Mouse (Mus musculus) heart, postnatal 0 days (tissue): ENCODE data around the gene Zeb2. TPM values are rescaled to one million over a fixed set of nuclear protein-coding genes. Genes with fewer than 3 reads are reported as not detected.

Source experiments
- ATAC-seq: fragments of 200-750 bp; cut with Nextera tagmentation; 2 replicates; pipeline ENCODE4 v1.8.0; 2017; ENCODE audit warnings: low read depth, moderate number of reproducible peaks, moderate library complexity; ENCODE audit not compliant: insufficient read depth
- DNase-seq: peaks from one replicate; pipeline ENCODE4 v3.0.0-alpha.2; 2016; ENCODE audit warnings: low spot score
- H3K27ac ChIP-seq: fragments of 300-500 bp; sonication (generic); 2 replicates; pipeline ENCODE4 v1.5.1; 2014; ENCODE audit warnings: low read depth, mild to moderate bottlenecking
- H3K27me3 ChIP-seq: fragments of 300-500 bp; sonication (generic); 2 replicates; pipeline ENCODE4 v1.6.1; 2014; ENCODE audit warnings: low read length, mixed read lengths; ENCODE audit not compliant: control insufficient read depth, insufficient read depth
- H3K36me3 ChIP-seq: fragments of 300-500 bp; sonication (generic); replicated peaks from 2 replicates; pipeline ENCODE4 v1.6.1; 2014; ENCODE audit warnings: low read length, mixed read lengths; ENCODE audit not compliant: control insufficient read depth, insufficient read depth
- H3K4me1 ChIP-seq: fragments of 300-500 bp; sonication (generic); 2 replicates; pipeline ENCODE4 v1.6.1; 2014; ENCODE audit warnings: antibody characterized with exemption; ENCODE audit not compliant: control insufficient read depth, insufficient read depth
- H3K4me2 ChIP-seq: fragments of 300-500 bp; sonication (generic); 2 replicates; pipeline ENCODE4 v1.6.1; 2014; ENCODE audit warnings: low read depth, mild to moderate bottlenecking, low read length, moderate library complexity
- H3K4me3 ChIP-seq: fragments of 300-500 bp; sonication (generic); 2 replicates; pipeline ENCODE4 v1.5.1; 2014; ENCODE audit warnings: low read depth, low read length
- H3K9ac ChIP-seq: fragments of 300-500 bp; sonication (generic); replicated peaks from 2 replicates; pipeline ENCODE4 v1.6.1; 2014; ENCODE audit warnings: low read depth, low read length, mixed read lengths
- H3K9me3 ChIP-seq: fragments of 300-500 bp; sonication (generic); replicated peaks from 2 replicates; pipeline ENCODE4 v1.6.1; 2016; ENCODE audit warnings: low read length; ENCODE audit not compliant: control insufficient read depth
- CTCF ChIP-seq: IDR thresholded peaks from 2 replicates; pipeline ENCODE4 v1.5.1; 2016; ENCODE audit warnings: antibody characterized with exemption, control low read depth, low read depth
- EP300 ChIP-seq: IDR thresholded peaks from 2 replicates; pipeline ENCODE4 v1.6.1; 2016; ENCODE audit warnings: antibody characterized with exemption, low read depth
- WGBS: fragments of 180-500 bp; shearing (Covaris S2); extraction: QIAGEN DNeasy Blood & Tissue Kit; methylation state at CpG from one replicate; pipeline ENCODE4 v1.1.7; 2014; 5-methylcytosine and 5-hydroxymethylcytosine counted together
- polyA plus RNA-seq: library from polyadenylated mRNA; unstranded; fragments of >200 nt; fragmentation: Nextera tagmentation; extraction: Ambion mirVana; gene quantifications from 2 replicates; pipeline ENCODE4 v1.2.1, GENCODE M21; 2015
- total RNA-seq: library from RNA; depleted of rRNA; stranded (reverse); fragments of >200 nt; gene quantifications from 2 replicates; pipeline ENCODE4 v1.2.3, GENCODE M21; 2014; ENCODE audit warnings: low replicate concordance

The Zeb2 gene
- total and polyA plus RNA-seq, 2 experiments from 2014 or later: 13.4 to 41.2 TPM

GRCm38 (mm10) chr2:45085653-45086052 is 31.5 kb downstream of the Zeb2 start:
- DNase-seq (no peak), ATAC-seq (no peak)
- peaks cover 7% of the 10 kb centered on the region; the same call in 1 of the 2 replicates for H3K36me3 ChIP-seq
- H3K9me3 ChIP-seq: no peaks in the 10 kb centered on the region
- no peak overlapping the region for H3K4me2 ChIP-seq
- H3K9ac ChIP-seq: no peak overlapping the region
- TF ChIP-seq EP300: no peak
- TF ChIP-seq CTCF: no peak
- no peak overlapping the region for H3K4me3 ChIP-seq
- H3K27me3 ChIP-seq: no peaks in the 10 kb centered on the region
- H3K4me1 ChIP-seq: peaks cover 13% of the 10 kb centered on the region
- no peak overlapping the region for H3K27ac ChIP-seq
- 85% methylated on average over 5 of the region's 5 CpGs for WGBS

GRCm38 (mm10) chr2:45083042-45083441 is 34.2 kb downstream of the Zeb2 start:
- ATAC-seq (no peak), DNase-seq (no peak)
- no peaks in the 10 kb centered on the region for H3K9me3 ChIP-seq
- H3K4me2 ChIP-seq: no peak overlapping the region
- peaks cover 3% of the 10 kb centered on the region; the same call in 1 of the 2 replicates for H3K4me1 ChIP-seq
- no peak for TF ChIP-seq CTCF
- no peak overlapping the region for H3K9ac ChIP-seq
- peaks cover 7% of the 10 kb centered on the region; the same call in 1 of the 2 replicates for H3K36me3 ChIP-seq
- no peak overlapping the region for H3K4me3 ChIP-seq
- H3K27ac ChIP-seq: no peak overlapping the region
- WGBS: 79% methylated on average over 10 of the region's 10 CpGs
- no peaks in the 10 kb centered on the region for H3K27me3 ChIP-seq

DNA sequence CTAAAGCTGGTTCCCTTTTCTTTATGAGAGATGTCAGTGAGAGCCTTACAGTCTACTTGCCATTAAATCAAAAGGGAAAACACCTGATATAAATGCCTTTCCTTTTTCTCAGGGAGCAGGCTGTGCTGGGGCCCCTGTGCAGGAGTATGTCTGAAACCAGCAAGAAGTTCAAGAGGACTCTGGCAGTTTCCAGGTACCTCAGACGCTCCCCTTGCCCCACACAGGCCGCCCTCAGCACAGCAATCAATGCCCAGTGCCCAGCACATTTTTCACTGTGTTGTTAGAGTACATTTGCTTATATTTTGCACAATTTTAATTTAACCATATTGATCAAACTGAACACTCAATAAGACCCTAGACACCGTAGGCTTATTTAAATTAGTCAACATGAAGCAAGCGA is 35.6 kb downstream of the Zeb2 start:
- Histone ChIP-seq H3K36me3 (peaks cover 12% of the 10 kb centered on the region; the same call in 1 of the 2 replicates), H3K4me1 (0 out of 2 replicates have a peak, but pooled peaks cover 3% of the 10 kb centered on the region), H3K4me3 (no peak overlapping the region), H3K9ac (no peak overlapping the region), H3K9me3 (no peaks in the 10 kb centered on the region), H3K27ac (no peak overlapping the region), H3K27me3 (no peaks in the 10 kb centered on the region), H3K4me2 (no peak overlapping the region)
- no peak for TF ChIP-seq EP300
- 86% methylated on average over 4 of the region's 4 CpGs for WGBS
- DNase-seq (no peak), ATAC-seq (no peak)

DNA sequence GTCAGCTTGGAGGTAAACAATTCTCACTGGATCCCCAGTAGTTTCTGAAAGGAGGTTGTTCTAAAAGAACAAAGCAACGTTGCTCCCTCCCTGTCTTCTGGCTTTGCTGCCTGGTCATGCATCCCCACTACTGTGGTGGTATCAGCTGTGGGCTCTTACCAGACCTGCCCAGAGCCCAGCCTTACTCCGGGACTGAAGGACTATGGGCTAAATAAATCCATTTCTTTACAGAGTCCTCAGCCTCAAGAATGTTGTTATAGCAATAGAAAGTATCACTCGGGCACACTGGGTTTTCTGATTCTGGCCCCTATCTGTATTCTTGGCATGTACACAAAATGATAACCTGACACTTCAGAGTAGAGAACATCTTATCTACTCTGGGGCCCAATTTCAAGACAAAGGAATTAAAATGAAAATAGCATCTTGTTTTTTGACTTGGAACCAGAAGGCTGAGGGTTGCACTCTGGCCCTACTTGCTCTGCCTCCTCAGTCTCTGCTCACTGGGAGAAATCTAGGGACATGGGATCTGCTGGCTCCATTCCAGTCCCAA is 39.2 kb downstream of the Zeb2 start:
- no peak for TF ChIP-seq EP300
- no peak for TF ChIP-seq CTCF
- no peak overlapping the region for H3K4me2 ChIP-seq
- no peak for ATAC-seq
- no peak overlapping the region for H3K4me3 ChIP-seq
- WGBS: 15% methylated on average over 3 of the region's 3 CpGs
- H3K27ac ChIP-seq: peak overlapping the region; percentile 22; the same call in 1 of the 2 replicates
- 0 out of 2 replicates have a peak, but pooled peaks cover 5% of the 10 kb centered on the region for H3K36me3 ChIP-seq
- H3K4me1 ChIP-seq: 0 out of 2 replicates have a peak, but pooled peaks cover 3% of the 10 kb centered on the region
- no peaks in the 10 kb centered on the region for H3K9me3 ChIP-seq
- DNase-seq: no peak
- no peak overlapping the region for H3K9ac ChIP-seq
- no peaks in the 10 kb centered on the region for H3K27me3 ChIP-seq

DNA sequence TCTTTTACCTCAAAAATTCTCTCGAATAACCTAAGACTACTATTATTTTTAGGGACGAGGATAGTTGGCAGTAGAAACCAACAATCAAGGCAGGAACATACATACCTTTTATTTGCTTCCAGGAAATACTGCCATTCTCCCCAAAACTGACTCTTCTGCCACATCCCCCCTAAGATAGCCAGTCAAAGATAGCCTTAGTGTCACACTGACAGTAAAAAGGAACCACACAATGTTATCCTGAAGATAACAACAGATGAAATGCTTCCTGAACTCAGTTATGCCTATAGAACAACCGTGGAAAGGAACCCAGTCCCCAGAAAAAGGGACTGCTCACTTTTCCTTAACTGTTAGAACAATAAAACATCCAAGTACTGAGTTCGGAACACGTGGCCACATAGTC is 39.8 kb downstream of the Zeb2 start:
- Histone ChIP-seq H3K36me3 (0 out of 2 replicates have a peak, but pooled peaks cover 5% of the 10 kb centered on the region), H3K4me3 (no peak overlapping the region), H3K9me3 (no peaks in the 10 kb centered on the region), H3K27ac (no peak overlapping the region), H3K27me3 (no peaks in the 10 kb centered on the region), H3K4me1 (0 out of 2 replicates have a peak, but pooled peaks cover 3% of the 10 kb centered on the region), H3K9ac (no peak overlapping the region), H3K4me2 (no peak overlapping the region)
- ATAC-seq: no peak
- TF ChIP-seq CTCF: no peak
- TF ChIP-seq EP300: no peak
- no peak for DNase-seq
- WGBS: 69% methylated on average over 5 of the region's 5 CpGs

- Histone ChIP-seq H3K27me3 (no peaks in the 10 kb centered on the region), H3K9ac (no peak overlapping the region), H3K9me3 (no peaks in the 10 kb centered on the region), H3K4me2 (no peak overlapping the region), H3K36me3 (0 out of 2 replicates have a peak, but pooled peaks cover 5% of the 10 kb centered on the region), H3K4me3 (no peak overlapping the region), H3K27ac (no peak overlapping the region), H3K4me1 (no peaks in the 10 kb centered on the region)
- DNase-seq: no peak
- TF ChIP-seq CTCF: no peak
- TF ChIP-seq EP300: no peak
- 76% methylated on average over 6 of the region's 6 CpGs for WGBS
- ATAC-seq: no peak
Measured at GRCm38 (mm10) chr2:45073025-45073424, 44.2 kb downstream of the Zeb2 start.
